Mouse (Mus musculus): ENCODE data around the gene Pdhx. TPM values are rescaled to one million over a fixed set of nuclear protein-coding genes. Genes with fewer than 3 reads are reported as not detected.

The Pdhx gene
- total RNA-seq, 2 experiments from 2014 or later = 184 to 194 TPM

Other genes starting within 250 kb of the Pdhx start
- 10 to 100 TPM in 1 of 2 experiments, 1 to 10 TPM in 1; 9.9 to 11.6 TPM for gene Cd44, start 171.8 kb downstream of the Pdhx start, total RNA-seq (2021)
- gene Apip, start 162 bp upstream of the Pdhx start, total RNA-seq (2021) = 10 to 100 TPM; 71.3 to 73.9 TPM
- not detected for gene Ehf, start 229.8 kb upstream of the Pdhx start, total RNA-seq (2021)